Mouse (Mus musculus) gastrocnemius, postnatal 36 days (tissue): Measurements from ENCODE around the gene Apoh. TPM values are rescaled to one million over a fixed set of nuclear protein-coding genes. Genes with fewer than 3 reads are reported as not detected.

ENCODE experiments used
- DNase-seq, 2 experiments: peaks; one replicate each; pipeline ENCODE4 v3.0.0; 2022
- intact Hi-C: fragments of 180-260 bp; cut with DNase I; formaldehyde crosslinking; loops from one replicate; pipeline ENCODE4 v1.15.1; 2025
- total RNA-seq, 2 experiments: library from RNA; stranded (reverse); gene quantifications; 2 replicates each; pipeline ENCODE4 v1.2.3; 2021

The Apoh gene
- total RNA-seq, 2 experiments from 2014 or later = 0.99 to 1.0 TPM

DNA sequence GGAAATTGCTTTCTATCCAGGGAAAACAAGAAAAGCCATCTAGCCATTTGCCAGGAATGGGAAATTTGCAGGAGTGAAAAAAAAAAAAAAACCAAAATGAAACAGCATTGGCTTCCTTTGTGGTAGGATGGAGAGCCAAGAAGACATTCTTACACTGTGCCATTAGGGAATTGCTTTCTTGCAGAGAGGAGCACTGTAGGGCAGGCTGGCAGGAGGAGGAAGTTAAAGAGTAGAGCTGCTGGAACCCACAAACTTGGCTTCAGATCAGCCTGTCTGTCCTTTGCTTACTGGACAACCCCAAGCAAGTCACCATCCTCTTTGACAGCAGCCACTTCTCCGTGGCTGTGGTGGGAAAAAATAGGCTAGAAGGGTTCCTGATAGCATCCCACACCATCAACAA is 23.9 kb downstream of the Apoh start:
- DNase-seq = no peak
- intact Hi-C loops = no loop called here

DNA sequence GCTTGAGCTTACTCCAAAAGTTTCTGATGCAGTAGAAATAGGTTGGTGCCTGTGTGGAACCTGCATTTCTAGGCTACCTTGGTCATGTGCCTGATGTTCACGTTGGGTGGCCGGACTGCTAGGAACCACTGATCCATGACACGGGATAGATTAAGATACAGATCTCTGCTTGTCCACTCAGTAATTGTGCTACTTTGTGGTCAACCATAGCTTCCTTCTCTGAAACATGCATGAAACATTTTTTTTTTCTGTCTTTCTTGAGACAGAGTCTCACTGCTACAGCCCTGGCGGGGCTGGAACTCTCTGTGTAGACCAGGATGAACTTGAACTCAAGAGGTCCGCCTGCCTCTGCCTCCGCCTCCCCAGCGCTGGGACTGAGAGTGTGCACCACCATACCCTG is 33.7 kb downstream of the Apoh start:
- intact Hi-C loops = no loop called here
- DNase-seq = no peak

DNA sequence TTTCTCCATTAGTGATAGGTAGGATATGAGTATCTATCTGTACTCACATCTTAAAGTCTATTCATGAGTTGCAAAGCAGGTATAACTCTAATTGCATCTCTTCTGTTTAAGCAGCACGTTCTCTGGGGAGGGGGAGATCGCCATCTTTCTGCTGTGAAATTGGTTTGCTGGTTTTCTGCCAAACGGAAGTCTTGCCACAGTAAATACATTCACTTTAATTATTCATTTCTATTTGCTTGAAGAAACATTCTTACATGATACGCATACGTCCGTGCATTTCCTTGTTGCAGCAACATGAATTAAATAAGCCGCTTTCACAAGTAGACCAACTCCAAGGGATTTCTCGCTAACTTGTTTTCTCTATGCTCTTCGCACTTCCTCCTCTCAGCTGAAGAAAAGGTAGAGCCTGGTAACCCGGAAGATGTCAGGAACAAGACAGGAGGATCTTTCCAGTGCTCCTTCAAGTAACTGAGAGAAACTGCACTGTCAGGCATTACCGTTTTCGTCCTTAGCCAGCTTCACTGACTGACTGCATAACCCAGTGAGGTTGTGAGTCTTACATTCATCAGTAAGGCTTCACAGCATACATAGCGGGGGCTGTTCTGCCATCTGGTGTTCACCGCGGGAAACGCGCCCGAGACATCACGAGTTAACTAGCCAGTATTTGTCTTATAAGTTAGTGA is 34.7 kb downstream of the Apoh start:
- intact Hi-C loops = loop anchor here (2.0 kb wide), 2 partner anchors 249 to 353 kb away; no protein-coding TSS in a partner anchor
- DNase-seq = peak; percentile 64 to 77

- intact Hi-C loops = loop anchor here (2.0 kb wide), 2 partner anchors 250 to 354 kb away; no protein-coding TSS in a partner anchor
- DNase-seq = no peak
These were observed 35.2 kb downstream of the Apoh start for GRCm38 (mm10) chr11:108378363-108378751.

DNA sequence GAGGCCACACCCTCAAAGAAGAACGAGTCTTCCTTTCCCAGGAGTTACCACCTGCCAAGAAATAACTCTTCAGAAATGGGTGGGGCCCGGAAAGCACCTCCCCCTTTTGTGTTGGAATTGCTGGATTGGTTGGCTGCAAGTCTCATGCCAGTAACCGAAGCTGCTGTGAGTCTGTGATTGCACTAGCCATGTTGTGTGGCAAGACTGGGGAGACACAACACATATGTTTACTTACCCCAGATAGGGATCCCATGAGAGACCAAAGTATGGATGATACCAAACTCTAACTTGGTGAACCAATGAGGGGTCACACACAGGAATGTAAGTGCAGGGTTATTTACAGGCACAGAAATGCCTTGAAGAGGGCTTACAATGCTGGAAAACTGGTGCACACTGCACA is 39.5 kb downstream of the Apoh start:
- DNase-seq = no peak
- intact Hi-C loops = loop anchor here (10.0 kb wide), 1 partner anchor 518 kb away; no protein-coding TSS in a partner anchor

DNA sequence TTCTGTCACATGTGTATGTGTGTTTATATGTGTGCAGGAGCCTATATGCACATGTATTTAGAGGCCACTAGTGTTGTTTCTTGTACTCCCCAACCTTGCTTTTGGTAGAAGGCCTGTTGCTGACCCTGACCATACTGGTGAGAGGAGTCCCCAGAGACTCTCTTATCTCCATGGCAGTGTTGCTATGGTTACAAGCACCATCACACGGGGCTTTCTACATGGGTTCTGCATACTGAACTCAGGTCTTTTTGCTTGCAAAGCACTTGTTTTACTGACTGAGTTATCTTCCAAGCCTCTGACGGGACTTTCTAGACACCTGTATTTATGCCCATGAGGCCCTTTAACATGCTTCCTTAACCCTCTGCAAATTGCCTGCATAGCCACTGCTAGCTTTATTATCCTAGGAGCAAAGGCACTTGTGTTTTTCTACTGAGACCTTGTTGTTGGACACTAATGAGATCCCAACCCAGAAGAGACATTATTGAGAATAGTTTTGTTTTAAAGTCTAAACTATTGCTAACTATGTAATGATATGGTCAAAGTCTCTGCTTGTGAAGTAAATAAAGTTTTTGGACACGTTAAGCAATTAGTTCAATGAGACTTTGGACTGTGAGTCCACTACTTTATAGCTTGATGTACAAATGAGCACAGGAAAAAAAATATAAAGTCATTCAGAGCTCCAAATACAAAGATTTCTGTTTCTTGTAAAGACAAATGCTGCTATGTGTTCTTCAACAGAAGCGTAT is 41.9 kb downstream of the Apoh start:
- intact Hi-C loops = loop anchor here (10.0 kb wide), 1 partner anchor 520 kb away; no protein-coding TSS in a partner anchor
- no peak for DNase-seq

GRCm38 (mm10) chr11:108385666-108386024 is 42.5 kb downstream of the Apoh start:
- DNase-seq = no peak
- intact Hi-C loops = loop anchor here (10.0 kb wide), 1 partner anchor 521 kb away; no protein-coding TSS in a partner anchor

GRCm38 (mm10) chr11:108395061-108395460 is 51.9 kb downstream of the Apoh start:
- intact Hi-C loops = no loop called here
- DNase-seq = no peak

- DNase-seq = no peak
- intact Hi-C loops = no loop called here
These were observed 53.1 kb downstream of the Apoh start for GRCm38 (mm10) chr11:108396076-108396829.

GRCm38 (mm10) chr11:108409876-108410644 is 66.9 kb downstream of the Apoh start:
- intact Hi-C loops = loop anchor here (10.0 kb wide), 1 partner anchor 545 kb away; no protein-coding TSS in a partner anchor
- DNase-seq = no peak

GRCm38 (mm10) chr11:108416360-108416759 is 73.2 kb downstream of the Apoh start:
- intact Hi-C loops = loop anchor here (10.0 kb wide), 1 partner anchor 552 kb away; no protein-coding TSS in a partner anchor
- DNase-seq = no peak

DNA sequence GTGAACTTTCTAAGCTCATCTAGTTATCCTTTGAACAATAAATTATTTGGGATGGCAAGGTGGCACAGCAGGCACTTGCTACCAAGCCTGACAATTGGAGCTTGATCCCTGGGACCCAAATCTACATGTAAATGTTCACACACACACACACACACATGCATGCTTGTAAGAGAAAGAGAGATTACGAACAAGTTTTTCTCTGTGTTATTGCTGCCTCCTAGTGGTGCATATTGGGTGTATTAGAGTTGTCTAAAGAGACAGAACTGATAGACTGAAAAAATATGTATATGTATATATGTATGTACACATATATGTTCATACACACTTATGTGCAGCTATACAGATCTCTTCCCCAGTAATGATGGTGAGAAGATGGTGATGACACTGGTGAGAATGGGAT is 75.4 kb downstream of the Apoh start:
- no peak for DNase-seq
- intact Hi-C loops = loop anchor here (10.0 kb wide), 1 partner anchor 554 kb away; no protein-coding TSS in a partner anchor

- intact Hi-C loops = loop anchor here (10.0 kb wide), 1 partner anchor 554 kb away; no protein-coding TSS in a partner anchor
- no peak for DNase-seq
These were observed 76.1 kb downstream of the Apoh start for GRCm38 (mm10) chr11:108419242-108419641.

GRCm38 (mm10) chr11:108420751-108421150 is 77.6 kb downstream of the Apoh start:
- intact Hi-C loops = loop anchor here (10.0 kb wide), 1 partner anchor 796 kb away; no protein-coding TSS in a partner anchor
- DNase-seq = no peak

- intact Hi-C loops = loop anchor here (10.0 kb wide), 1 partner anchor 798 kb away; no protein-coding TSS in a partner anchor
- no peak for DNase-seq
These were observed 80.1 kb downstream of the Apoh start for GRCm38 (mm10) chr11:108423221-108423620.

DNA sequence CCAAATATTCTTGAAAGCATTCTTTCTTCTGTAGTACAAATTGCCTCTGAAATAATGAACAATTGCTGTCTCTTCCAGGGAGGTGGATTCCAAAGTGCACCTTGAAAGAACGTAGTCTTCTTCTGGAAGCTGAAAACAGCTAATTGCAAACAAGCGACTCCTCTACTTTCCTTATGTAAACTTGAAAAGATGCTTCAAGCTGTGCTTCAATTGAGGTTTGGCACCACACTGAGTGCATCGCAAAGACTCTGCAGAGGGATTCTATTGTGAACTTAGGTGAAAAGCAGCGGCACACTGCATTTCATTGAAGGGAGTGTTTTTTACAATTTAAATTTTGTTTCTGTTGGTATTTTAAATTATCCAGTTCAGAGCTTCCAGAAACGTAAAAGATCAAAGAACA is 81.0 kb downstream of the Apoh start:
- no peak for DNase-seq
- intact Hi-C loops = loop anchor here (10.0 kb wide), 1 partner anchor 799 kb away; no protein-coding TSS in a partner anchor

DNA sequence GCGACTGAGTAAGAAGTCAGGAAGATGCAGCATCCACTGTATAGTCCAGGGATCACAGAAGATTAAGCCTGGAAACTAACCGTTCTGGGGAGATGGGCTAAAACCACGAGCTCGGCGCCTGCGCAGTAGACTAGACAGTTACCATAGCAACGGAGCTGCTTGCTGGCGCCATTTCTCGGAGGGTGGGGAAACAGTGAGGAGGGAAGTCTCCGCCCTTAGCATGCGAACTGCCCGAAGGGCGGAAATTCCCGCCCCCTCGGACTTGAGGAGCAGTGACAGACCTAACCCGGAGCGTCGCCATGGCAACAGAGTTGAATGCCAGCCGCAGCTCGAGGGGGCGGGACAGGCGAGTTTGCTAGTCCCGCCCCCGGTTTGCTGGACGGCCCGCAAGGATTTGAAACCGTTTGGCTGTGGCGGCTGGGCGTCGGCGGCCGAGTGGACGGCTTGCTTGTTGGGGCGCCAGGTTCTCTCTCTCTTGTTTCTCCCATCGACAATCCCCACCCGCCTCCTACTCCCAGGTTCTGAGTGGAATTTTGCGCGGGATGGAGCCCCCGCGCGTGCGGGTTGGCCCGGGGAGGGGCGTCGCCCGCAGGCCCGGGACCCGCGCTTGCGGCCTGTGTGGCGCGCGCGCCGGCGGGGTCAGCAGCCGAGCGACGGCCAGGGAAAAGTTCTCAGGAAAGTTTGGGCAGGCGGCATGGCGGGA is 81.9 kb downstream of the Apoh start, which contains the start of gene Cep112:
Gene Cep112, plus strand, starts transcription at position 304 of the 703 bp plus-strand sequence.
- intact Hi-C loops = loop anchor here (10.0 kb wide), 1 partner anchor 800 kb away; no protein-coding TSS in a partner anchor
- peak; percentile 90 to 94 for DNase-seq

GRCm38 (mm10) chr11:108425592-108425921 is 82.4 kb downstream of the Apoh start:
- DNase-seq = no peak
- intact Hi-C loops = loop anchor here (10.0 kb wide), 1 partner anchor 801 kb away; no protein-coding TSS in a partner anchor

DNA sequence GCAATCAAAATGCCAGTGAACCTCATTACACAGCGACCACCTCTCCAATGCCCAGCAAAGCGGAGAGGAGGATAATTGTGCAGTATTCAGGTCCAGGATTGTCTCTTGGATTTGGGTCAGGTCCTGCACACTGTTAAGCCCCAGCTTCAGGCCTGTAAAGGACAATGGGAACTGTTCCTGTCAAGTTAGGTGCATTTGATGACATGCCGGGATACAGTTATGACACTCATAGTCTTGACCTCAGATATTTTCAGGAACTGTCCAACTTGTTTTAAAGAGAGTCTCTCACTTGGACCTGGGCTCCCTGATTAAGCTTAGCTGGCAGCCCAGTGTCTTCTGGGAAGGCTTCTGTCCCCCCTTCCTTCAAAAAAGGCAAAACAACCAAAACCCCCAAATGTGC is 82.9 kb downstream of the Apoh start:
- no peak for DNase-seq
- intact Hi-C loops = loop anchor here (10.0 kb wide), 1 partner anchor 801 kb away; no protein-coding TSS in a partner anchor
